Mouse (Mus musculus) myocyte (in vitro differentiated cells): ENCODE measurements around the gene Mtmr3. TPM values are rescaled to one million over a fixed set of nuclear protein-coding genes. Genes with fewer than 3 reads are reported as not detected.

Experiments used
- H3K27me3 ChIP-seq: one replicate; pipeline ENCODE4 v1.6.1; 2011; ENCODE audit not compliant: control insufficient read depth, insufficient read depth, insufficient read length
- H3K36me3 ChIP-seq: one replicate; pipeline ENCODE4 v1.6.1; 2011; ENCODE audit not compliant: control insufficient read depth, insufficient read depth
- H3K4me2 ChIP-seq: one replicate; pipeline ENCODE4 v1.6.1; 2011; ENCODE audit warnings: low read depth, control low read depth
- H3K4me3 ChIP-seq: one replicate; pipeline ENCODE4 v1.5.1; 2011; ENCODE audit warnings: mild to moderate bottlenecking, control low read depth, moderate library complexity
- H3K79me2 ChIP-seq: one replicate; pipeline ENCODE4 v1.6.1; 2011; ENCODE audit not compliant: control insufficient read depth, insufficient read depth
- H3ac ChIP-seq: one replicate; pipeline ENCODE4 v1.6.1; 2011; ENCODE audit not compliant: control insufficient read depth, insufficient read length
- CEBPB ChIP-seq: IDR thresholded peaks from 2 replicates; pipeline ENCODE4 v1.6.1; 2011; ENCODE audit warnings: mild to moderate bottlenecking, moderate library complexity; ENCODE audit not compliant: poor library complexity, insufficient read depth, severe bottlenecking
- E2F4 ChIP-seq: IDR thresholded peaks from one replicate; pipeline ENCODE4 v1.6.1; 2011; ENCODE audit warnings: mild to moderate bottlenecking, control low read depth, moderate library complexity; ENCODE audit not compliant: insufficient read depth
- MAX ChIP-seq: IDR thresholded peaks from one replicate; pipeline ENCODE4 v1.6.1; 2011; ENCODE audit warnings: low read depth, mild to moderate bottlenecking, control low read depth
- MYOD1 ChIP-seq, 3 experiments: IDR thresholded peaks; one replicate each; pipeline ENCODE4 v1.6.1; 2011; ENCODE audit warnings: control low read depth in 2 of 3, low read depth in 2 of 3, mild to moderate bottlenecking in 2 of 3, moderate library complexity in 1 of 3; ENCODE audit not compliant: insufficient read length in 2 of 3, control insufficient read depth in 1 of 3
- MYOG ChIP-seq, 3 experiments: IDR thresholded peaks; one replicate each; pipeline ENCODE4 v1.6.1; 2011; ENCODE audit warnings: control low read depth in 2 of 3, low read depth in 2 of 3, mild to moderate bottlenecking in 2 of 3; ENCODE audit not compliant: insufficient read length in 2 of 3, control insufficient read depth in 1 of 3, insufficient read depth in 1 of 3
- POLR2A ChIP-seq: IDR thresholded peaks from one replicate; pipeline ENCODE4 v1.6.1; 2011; ENCODE audit warnings: low read depth, mild to moderate bottlenecking, control low read depth, moderate library complexity; ENCODE audit not compliant: insufficient read length
- POLR2AphosphoS2 ChIP-seq: IDR thresholded peaks from one replicate; pipeline ENCODE4 v1.6.1; 2011; ENCODE audit warnings: low read depth, control low read depth; ENCODE audit not compliant: insufficient read length
- REST ChIP-seq: IDR thresholded peaks from one replicate; pipeline ENCODE4 v1.6.1; 2011; ENCODE audit warnings: mild to moderate bottlenecking, control low read depth, moderate library complexity; ENCODE audit not compliant: insufficient read depth, insufficient read length
- SRF ChIP-seq: IDR thresholded peaks from one replicate; pipeline ENCODE4 v1.6.1; 2011; ENCODE audit warnings: low read depth; ENCODE audit not compliant: control insufficient read depth, insufficient read length
- TCF12 ChIP-seq: IDR thresholded peaks from one replicate; pipeline ENCODE4 v1.6.1; 2011; ENCODE audit warnings: mild to moderate bottlenecking, control low read depth; ENCODE audit not compliant: poor library complexity, insufficient read depth, severe bottlenecking
- TCF3 ChIP-seq: IDR thresholded peaks from one replicate; pipeline ENCODE4 v1.6.1; 2011; ENCODE audit warnings: low read depth, control low read depth; ENCODE audit not compliant: insufficient read length
- USF1 ChIP-seq: IDR thresholded peaks from one replicate; pipeline ENCODE4 v1.6.1; 2011; ENCODE audit warnings: low read depth, mild to moderate bottlenecking, control low read depth, moderate library complexity
- polyA plus RNA-seq: library from polyadenylated mRNA; unstranded; fragments of >200 nt; fragmentation: generic; extraction: Trizol; gene quantifications from one replicate; pipeline ENCODE4 v1.2.1, GENCODE M21; 2012; ENCODE audit warnings: missing spikeins

Mtmr3 gene
- polyA plus RNA-seq, 1 experiment = 26.9 TPM

GRCm38 (mm10) chr11:4442280-4442679 lies 152.4 kb downstream of the Mtmr3 start:
- Histone ChIP-seq H3K4me3 (no peak overlapping the region), H3K36me3 (no peaks in the 10 kb centered on the region), H3ac (no peak overlapping the region), H3K79me2 (no peaks in the 10 kb centered on the region), H3K4me2 (no peak overlapping the region), H3K27me3 (no peaks in the 10 kb centered on the region)
- no peak for TF ChIP-seq MYOG (IDR thresholded peaks at IDR 0.05; ENCODE audit: control insufficient read depth in 1 of 3, insufficient read depth in 1 of 3, insufficient read length in 2 of 3, low read depth in 2 of 3)
- no peak for TF ChIP-seq POLR2AphosphoS2
- no peak for TF ChIP-seq TCF3
- TF ChIP-seq POLR2A = no peak
- no peak for TF ChIP-seq E2F4
- TF ChIP-seq MAX = no peak
- TF ChIP-seq TCF12 = no peak
- no peak for TF ChIP-seq SRF
- TF ChIP-seq MYOD1 (IDR thresholded peaks at IDR 0.05; ENCODE audit: control insufficient read depth in 1 of 3, insufficient read length in 2 of 3, low read depth in 2 of 3) = no peak
- no peak for TF ChIP-seq REST
- no peak for TF ChIP-seq CEBPB

GRCm38 (mm10) chr11:4440978-4441377 lies 153.7 kb downstream of the Mtmr3 start, which contains the start of gene Hormad2:
TSS of gene Hormad2 (minus strand) at chr11:4441105.
- Histone ChIP-seq H3K27me3 (no peaks in the 10 kb centered on the region), H3ac (no peak within 1 kb of the TSS), H3K4me2 (no peak within 1 kb of the TSS), H3K4me3 (no peak within 1 kb of the TSS), H3K79me2 (no peaks in the 10 kb centered on the region), H3K36me3 (no peaks in the 10 kb centered on the region)
- TF ChIP-seq MYOG (IDR thresholded peaks at IDR 0.05; ENCODE audit: control insufficient read depth in 1 of 3, insufficient read depth in 1 of 3, insufficient read length in 2 of 3, low read depth in 2 of 3) (no peak), CEBPB (no peak), USF1 (no peak), MYOD1 (IDR thresholded peaks at IDR 0.05; ENCODE audit: control insufficient read depth in 1 of 3, insufficient read length in 2 of 3, low read depth in 2 of 3) (no peak), TCF12 (no peak), SRF (no peak), TCF3 (no peak)

DNA sequence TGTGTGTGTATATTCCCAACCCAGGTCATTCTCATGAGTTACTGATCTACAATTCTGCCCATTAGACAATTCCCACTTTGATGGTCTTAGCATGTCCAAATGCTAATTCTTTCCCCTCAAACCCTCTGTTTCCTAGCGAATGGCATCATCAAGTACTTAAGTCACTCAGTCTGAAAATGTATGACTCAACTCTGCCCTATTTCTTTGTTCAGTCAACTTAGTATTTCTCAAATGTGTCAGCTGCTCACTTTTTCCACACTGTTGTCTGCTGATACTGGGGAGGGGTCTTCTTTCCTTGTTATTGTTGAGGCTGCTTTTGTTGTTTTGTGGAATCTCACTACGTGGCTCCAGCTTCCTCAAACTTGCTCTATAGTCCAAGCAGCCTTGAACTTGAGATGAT lies 156.5 kb downstream of the Mtmr3 start:
- no peak overlapping the region for H3ac ChIP-seq
- no peaks in the 10 kb centered on the region for H3K36me3 ChIP-seq
- H3K4me3 ChIP-seq = no peak overlapping the region
- no peak overlapping the region for H3K4me2 ChIP-seq
- no peaks in the 10 kb centered on the region for H3K79me2 ChIP-seq
- TF ChIP-seq TCF12 (no peak), CEBPB (no peak), USF1 (no peak), SRF (no peak), MYOD1 (IDR thresholded peaks at IDR 0.05; ENCODE audit: control insufficient read depth in 1 of 3, insufficient read length in 2 of 3, low read depth in 2 of 3) (no peak), TCF3 (no peak), POLR2A (no peak), MAX (no peak), REST (no peak), E2F4 (no peak), POLR2AphosphoS2 (no peak)
- H3K27me3 ChIP-seq = no peaks in the 10 kb centered on the region

DNA sequence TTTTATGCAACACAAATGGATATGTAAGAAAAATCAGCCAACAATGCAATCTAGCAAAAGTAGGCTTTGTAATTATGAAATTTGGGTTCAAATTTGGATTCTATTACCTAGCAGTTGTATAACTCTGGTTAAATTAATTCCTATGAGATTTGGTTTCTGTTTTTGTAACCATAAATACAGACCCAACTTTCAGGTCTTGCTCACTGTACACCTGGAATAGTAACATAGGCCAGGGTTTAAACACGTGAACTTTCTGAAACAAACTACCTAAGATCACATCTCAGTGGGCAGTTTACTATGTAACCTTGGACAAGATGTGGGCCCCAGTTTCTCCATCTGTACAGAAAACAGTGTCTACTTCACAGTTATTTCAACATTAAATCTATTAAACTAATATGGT lies 157.3 kb downstream of the Mtmr3 start:
- H3K27me3 ChIP-seq = no peaks in the 10 kb centered on the region
- H3K4me3 ChIP-seq = no peak overlapping the region
- H3K36me3 ChIP-seq = no peaks in the 10 kb centered on the region
- no peaks in the 10 kb centered on the region for H3K79me2 ChIP-seq
- H3K4me2 ChIP-seq = no peak overlapping the region
- no peak for TF ChIP-seq MYOD1 (IDR thresholded peaks at IDR 0.05; ENCODE audit: control insufficient read depth in 1 of 3, insufficient read length in 2 of 3, low read depth in 2 of 3)
- H3ac ChIP-seq = no peak overlapping the region

DNA sequence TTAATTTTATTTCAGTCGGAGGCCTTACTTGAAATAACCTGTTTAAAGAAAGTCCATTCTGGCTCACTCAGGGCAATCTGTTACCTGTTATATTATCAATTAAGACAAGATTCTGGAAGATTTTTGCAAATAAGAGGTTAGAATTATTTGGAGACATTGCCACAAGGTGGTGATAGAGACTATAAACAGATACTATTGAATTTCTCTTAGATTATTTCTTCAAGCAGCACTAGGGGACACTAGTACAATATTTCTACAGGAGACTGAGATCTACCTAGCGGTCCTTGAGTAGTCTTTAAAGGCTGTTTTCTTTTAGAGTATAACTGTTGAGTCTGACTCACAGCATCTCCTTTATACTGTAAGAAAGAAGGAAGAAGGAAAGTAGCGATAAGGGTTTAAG lies 158.0 kb downstream of the Mtmr3 start:
- no peak overlapping the region for H3K4me3 ChIP-seq
- no peaks in the 10 kb centered on the region for H3K27me3 ChIP-seq
- no peak overlapping the region for H3ac ChIP-seq
- H3K79me2 ChIP-seq = no peaks in the 10 kb centered on the region
- no peaks in the 10 kb centered on the region for H3K36me3 ChIP-seq
- TF ChIP-seq REST (no peak), POLR2A (no peak), TCF12 (no peak), MYOD1 (IDR thresholded peaks at IDR 0.05; ENCODE audit: control insufficient read depth in 1 of 3, insufficient read length in 2 of 3, low read depth in 2 of 3) (no peak), E2F4 (no peak)
- H3K4me2 ChIP-seq = no peak overlapping the region

DNA sequence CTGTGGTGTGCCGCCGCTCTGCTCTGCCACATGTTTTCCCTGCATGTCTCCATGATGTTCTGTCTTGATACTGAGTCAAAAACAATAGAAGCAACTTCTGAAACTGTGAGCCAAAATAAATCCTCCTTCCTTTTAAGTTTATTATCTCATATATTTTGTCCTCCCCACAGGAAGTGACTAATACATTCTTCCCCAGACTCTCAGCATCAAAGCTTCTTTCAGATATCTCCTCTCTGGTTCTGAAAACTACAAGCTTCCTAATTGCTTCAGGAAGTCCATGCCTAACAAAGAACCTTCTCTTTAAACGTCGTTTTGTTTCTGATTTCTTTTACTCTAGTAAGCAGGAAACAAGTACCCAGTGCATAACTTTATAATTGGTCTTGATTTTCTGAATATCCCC lies 160.2 kb downstream of the Mtmr3 start:
- TF ChIP-seq POLR2A (no peak), POLR2AphosphoS2 (no peak), MYOD1 (IDR thresholded peaks at IDR 0.05; ENCODE audit: control insufficient read depth in 1 of 3, insufficient read length in 2 of 3, low read depth in 2 of 3) (no peak), TCF12 (no peak), MAX (no peak), E2F4 (no peak), REST (no peak), TCF3 (no peak), SRF (no peak), CEBPB (no peak)
- Histone ChIP-seq H3K27me3 (no peaks in the 10 kb centered on the region), H3K36me3 (no peaks in the 10 kb centered on the region), H3K79me2 (no peaks in the 10 kb centered on the region), H3K4me2 (no peak overlapping the region), H3ac (no peak overlapping the region), H3K4me3 (no peak overlapping the region)
